Mouse (Mus musculus): ENCODE data around the gene Upf3a.

DNA sequence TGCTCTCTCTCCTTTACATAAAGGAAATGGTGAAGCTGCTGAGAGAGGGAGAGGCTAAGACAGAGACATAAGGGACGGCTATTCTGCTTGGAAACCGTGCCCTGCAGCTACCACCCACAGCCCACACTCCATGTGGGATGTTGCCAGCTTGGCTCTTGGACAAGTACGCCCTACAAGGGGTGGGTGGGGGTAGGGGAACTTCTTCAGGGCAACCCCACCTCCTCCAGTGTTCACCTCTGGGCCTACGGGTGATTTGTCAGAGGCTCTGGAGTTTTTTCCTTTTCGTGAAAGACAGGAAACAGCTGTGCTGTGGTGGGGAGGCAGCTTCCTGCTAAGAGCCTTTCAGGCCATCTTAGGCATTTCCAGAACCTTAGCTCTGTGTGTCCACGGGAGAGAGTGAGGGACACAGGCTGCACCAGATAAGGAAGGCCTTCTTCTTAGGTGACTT, 45.1 kb upstream of the Upf3a start:
- TF ChIP-seq CTCF (conservative IDR thresholded peaks at IDR 0.05; ENCODE audit: low read length) (no peak), POU5F1 (IDR thresholded peaks at IDR 0.05; ENCODE audit: borderline replicate concordance, low read length) (no peak)
